Mouse (Mus musculus): ENCODE data around the gene Tbc1d22b. TPM values are rescaled to one million over a fixed set of nuclear protein-coding genes. Genes with fewer than 3 reads are reported as not detected.

Tbc1d22b gene
- polyA plus RNA-seq, 1 experiment = 36.5 TPM

DNA sequence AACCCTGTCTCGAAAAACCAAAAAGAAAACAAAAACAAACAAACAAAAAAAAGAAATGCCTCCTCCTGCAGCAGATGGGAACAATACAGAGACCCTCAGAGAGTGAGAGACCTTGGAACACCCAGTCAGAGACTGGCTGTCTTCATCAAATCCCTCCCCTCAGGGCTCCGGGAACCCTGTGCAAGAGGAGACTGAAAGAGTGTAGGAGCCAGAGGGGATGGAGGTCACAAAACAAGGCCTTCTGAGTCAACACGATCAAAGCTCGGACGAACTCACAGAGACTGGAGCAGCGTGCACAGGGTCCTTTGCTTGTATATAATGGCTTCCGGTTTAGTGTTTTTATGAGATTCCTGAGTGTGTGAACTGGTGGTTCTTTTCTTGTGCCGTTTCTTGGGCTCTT lies 9.2 kb upstream of the Tbc1d22b start:
- Histone ChIP-seq H3K27ac (ENCODE audit: insufficient read depth, low read length) (no peak overlapping the region), H3K4me3 (ENCODE audit: insufficient read depth, low read length) (no peak overlapping the region), H3K4me1 (ENCODE audit: control insufficient read depth, insufficient read depth, low read length) (no peaks in the 10 kb centered on the region)
- TF ChIP-seq POLR2A (IDR thresholded peaks at IDR 0.05; ENCODE audit: extremely low read depth, insufficient read depth, low read length) = no peak
- no peak for TF ChIP-seq CTCF (IDR thresholded peaks at IDR 0.05; ENCODE audit: extremely low read depth, insufficient read depth, low read length)

DNA sequence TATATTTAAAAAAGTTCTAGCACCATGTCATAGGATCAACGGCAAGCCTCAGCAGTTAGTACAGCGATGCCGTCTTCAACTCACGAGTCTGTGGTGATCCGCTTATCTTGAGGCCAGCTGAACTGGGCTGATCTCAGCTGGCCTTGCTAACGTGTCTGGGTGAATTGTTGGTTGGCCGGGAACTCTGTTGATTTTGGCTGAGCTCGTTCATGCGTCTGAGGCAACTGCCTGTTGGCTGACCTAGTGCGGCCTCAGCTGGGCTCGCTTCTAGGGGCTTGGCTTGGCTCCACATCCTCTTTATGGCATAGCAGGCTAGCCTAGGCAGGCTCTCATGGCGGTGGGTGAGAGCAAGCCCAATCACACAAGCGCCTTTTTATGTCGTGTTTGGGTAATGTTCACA lies 8.2 kb upstream of the Tbc1d22b start:
- TF ChIP-seq POLR2A (IDR thresholded peaks at IDR 0.05; ENCODE audit: extremely low read depth, insufficient read depth, low read length) (no peak), CTCF (IDR thresholded peaks at IDR 0.05; ENCODE audit: extremely low read depth, insufficient read depth, low read length) (no peak)
- Histone ChIP-seq H3K4me1 (ENCODE audit: control insufficient read depth, insufficient read depth, low read length) (no peaks in the 10 kb centered on the region), H3K4me3 (ENCODE audit: insufficient read depth, low read length) (no peak overlapping the region), H3K27ac (ENCODE audit: insufficient read depth, low read length) (no peak overlapping the region)

DNA sequence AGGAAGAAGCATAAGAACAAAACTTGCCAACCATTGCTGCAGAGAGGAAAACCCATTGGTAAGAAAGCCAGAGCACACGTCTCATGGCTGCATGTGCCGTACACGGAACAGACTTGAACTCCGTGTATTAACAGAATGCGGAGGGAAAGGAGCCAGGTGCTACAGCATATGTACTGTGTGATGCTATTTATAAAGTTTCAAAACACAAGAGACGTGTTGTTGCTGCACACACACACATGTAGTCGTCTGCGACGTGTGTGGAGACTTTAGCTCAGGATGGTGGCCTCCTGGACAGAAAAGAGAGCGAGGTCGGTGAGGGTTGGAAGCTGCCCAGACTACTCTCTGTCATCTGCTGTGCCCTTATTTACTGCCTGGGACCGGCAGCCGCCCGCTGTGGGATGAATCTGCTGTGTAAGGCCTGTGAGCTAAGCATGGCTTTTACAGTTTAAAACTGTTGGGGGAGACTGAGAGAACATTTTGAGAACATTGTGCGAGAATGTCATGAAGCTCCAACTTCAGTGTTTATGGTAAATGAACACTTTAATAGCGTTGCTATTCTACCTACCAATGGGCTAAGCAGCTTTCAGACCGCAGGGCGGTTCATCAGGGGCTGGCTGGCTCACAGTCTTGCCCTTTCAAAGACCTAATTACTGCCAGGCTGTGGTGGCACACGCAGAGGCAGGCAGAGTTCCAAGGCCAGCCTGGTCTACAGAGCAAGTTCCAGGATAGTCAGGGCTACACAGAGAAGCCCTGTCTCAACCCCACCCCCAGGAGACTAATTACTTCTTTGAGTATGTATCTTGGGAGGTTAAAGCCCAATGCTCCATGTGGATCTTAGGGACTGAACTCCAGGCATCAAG lies 6.5 kb upstream of the Tbc1d22b start:
- no peak for TF ChIP-seq CTCF (IDR thresholded peaks at IDR 0.05; ENCODE audit: extremely low read depth, insufficient read depth, low read length)
- TF ChIP-seq POLR2A (IDR thresholded peaks at IDR 0.05; ENCODE audit: extremely low read depth, insufficient read depth, low read length) = no peak
- H3K27ac ChIP-seq (ENCODE audit: insufficient read depth, low read length) = no peak overlapping the region
- no peak overlapping the region for H3K4me3 ChIP-seq (ENCODE audit: insufficient read depth, low read length)
- H3K4me1 ChIP-seq (ENCODE audit: control insufficient read depth, insufficient read depth, low read length) = no peaks in the 10 kb centered on the region

DNA sequence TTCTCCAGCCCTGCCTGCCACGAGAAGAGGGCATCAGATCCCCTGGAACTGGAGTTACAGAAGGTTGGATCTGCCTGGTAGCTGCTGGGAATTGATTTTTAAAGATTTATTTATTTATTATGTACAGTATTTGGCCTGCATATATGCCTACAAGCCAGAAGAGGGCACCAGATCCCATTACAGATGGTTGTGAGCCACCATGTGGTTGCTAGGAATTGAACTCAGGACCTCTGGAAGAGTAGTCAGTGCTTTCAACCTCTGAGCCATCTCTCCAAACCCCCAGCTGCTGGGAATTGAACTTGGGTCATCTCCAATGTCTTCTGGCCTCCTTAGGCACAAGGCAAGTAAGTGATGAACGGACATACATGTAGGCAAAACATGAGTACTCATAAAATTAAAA lies 5.5 kb upstream of the Tbc1d22b start:
- no peaks in the 10 kb centered on the region for H3K4me1 ChIP-seq (ENCODE audit: control insufficient read depth, insufficient read depth, low read length)
- no peak overlapping the region for H3K27ac ChIP-seq (ENCODE audit: insufficient read depth, low read length)
- TF ChIP-seq CTCF (IDR thresholded peaks at IDR 0.05; ENCODE audit: extremely low read depth, insufficient read depth, low read length) (no peak), POLR2A (IDR thresholded peaks at IDR 0.05; ENCODE audit: extremely low read depth, insufficient read depth, low read length) (no peak)
- no peak overlapping the region for H3K4me3 ChIP-seq (ENCODE audit: insufficient read depth, low read length)

DNA sequence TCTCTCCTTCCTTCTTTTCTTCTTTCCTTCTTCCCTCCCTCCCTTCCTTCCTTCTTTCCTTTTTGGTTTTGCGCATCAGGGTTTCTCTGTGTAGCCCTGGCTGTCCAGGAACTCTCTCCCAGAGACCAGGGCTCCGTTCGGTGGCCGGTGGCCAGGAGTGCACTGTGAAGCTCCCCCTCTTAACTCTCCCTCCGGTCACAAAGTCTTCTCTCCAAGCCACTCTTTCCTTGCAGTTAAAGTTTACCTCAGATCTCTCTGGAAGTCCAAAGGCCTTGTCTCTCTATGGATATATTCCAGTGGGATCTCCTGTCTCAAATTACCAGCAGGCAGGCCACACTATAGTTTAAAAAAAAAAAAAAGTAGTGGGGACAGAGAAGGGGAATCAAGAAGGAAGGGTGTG lies 4.3 kb upstream of the Tbc1d22b start:
- Histone ChIP-seq H3K4me1 (ENCODE audit: control insufficient read depth, insufficient read depth, low read length) (no peaks in the 10 kb centered on the region; the same call in 1 of the 2 replicates), H3K27ac (ENCODE audit: insufficient read depth, low read length) (no peak overlapping the region), H3K4me3 (ENCODE audit: insufficient read depth, low read length) (no peak overlapping the region)
- no peak for TF ChIP-seq POLR2A (IDR thresholded peaks at IDR 0.05; ENCODE audit: extremely low read depth, insufficient read depth, low read length)
- TF ChIP-seq CTCF (IDR thresholded peaks at IDR 0.05; ENCODE audit: extremely low read depth, insufficient read depth, low read length) = no peak

DNA sequence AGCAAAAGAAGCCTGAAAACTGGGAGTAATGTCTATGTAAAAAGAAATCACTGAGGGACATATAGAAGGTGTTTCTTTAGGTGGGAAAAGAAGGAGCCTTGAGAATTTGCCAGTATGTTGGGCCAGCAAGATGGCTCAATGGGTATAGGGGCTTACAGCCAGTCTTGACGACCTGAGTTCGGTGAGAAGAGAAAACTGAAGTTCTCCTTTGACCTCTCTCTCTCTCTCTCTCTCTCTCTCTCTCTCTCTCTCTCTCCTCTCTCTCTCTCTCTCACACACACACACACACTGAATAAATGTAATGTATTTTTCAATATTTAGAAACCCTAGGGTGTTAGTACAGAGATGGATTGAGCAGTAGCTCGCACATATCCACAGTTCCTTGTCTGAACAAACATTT lies 1.1 kb upstream of the Tbc1d22b start:
- Histone ChIP-seq H3K4me1 (ENCODE audit: control insufficient read depth, insufficient read depth, low read length) (peaks cover 2% of the 10 kb centered on the region; the same call in 1 of the 2 replicates), H3K27ac (ENCODE audit: insufficient read depth, low read length) (no peak overlapping the region), H3K4me3 (ENCODE audit: insufficient read depth, low read length) (no peak overlapping the region)
- no peak for TF ChIP-seq POLR2A (IDR thresholded peaks at IDR 0.05; ENCODE audit: extremely low read depth, insufficient read depth, low read length)
- TF ChIP-seq CTCF (IDR thresholded peaks at IDR 0.05; ENCODE audit: extremely low read depth, insufficient read depth, low read length) = no peak

DNA sequence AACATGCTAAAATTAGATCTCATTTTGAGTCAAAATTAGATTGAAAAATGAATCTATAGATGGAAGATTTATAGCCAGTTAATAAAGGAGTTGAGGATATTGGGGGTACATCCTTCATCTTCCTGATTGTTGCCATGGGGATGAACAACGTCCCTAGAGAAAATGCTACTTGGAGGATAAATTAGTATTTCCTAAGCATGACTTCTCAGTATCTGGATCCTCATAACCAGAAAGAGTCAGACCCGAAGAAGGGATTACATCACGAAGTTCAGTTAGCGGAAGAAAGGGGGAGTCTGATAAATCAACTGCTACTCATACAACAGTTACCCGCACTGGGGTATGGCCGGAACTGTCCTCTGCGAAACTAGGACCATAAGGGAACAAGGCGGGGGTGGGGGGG lies 591 bp upstream of the Tbc1d22b start:
- Histone ChIP-seq H3K4me1 (ENCODE audit: control insufficient read depth, insufficient read depth, low read length) (peaks cover 2% of the 10 kb centered on the region; the same call in 1 of the 2 replicates), H3K4me3 (ENCODE audit: insufficient read depth, low read length) (no peak overlapping the region), H3K27ac (ENCODE audit: insufficient read depth, low read length) (no peak overlapping the region)
- TF ChIP-seq CTCF (IDR thresholded peaks at IDR 0.05; ENCODE audit: extremely low read depth, insufficient read depth, low read length) (no peak), POLR2A (IDR thresholded peaks at IDR 0.05; ENCODE audit: extremely low read depth, insufficient read depth, low read length) (no peak)

DNA sequence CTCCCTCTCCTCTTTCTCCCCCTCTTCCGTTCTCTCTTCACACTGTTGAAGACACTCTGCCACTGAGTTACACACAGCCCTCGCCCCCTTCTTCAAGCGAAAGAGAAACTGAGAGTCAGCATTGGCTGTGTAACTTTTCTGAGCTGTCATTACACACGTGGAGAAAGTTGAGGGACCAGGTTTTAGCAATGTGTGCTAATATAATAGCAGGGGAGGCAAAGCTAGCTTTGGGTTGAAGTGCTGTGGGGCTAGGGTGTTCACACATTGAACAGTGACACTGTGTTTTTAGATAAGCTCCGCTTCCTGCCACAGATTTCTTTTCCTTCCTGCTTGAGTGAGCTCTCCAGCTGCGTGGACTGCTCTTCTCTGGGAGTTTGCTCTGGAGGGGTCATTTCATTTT lies 1.4 kb downstream of the Tbc1d22b start:
- H3K4me1 ChIP-seq (ENCODE audit: control insufficient read depth, insufficient read depth, low read length) = peaks cover 2% of the 10 kb centered on the region; the same call in 1 of the 2 replicates

DNA sequence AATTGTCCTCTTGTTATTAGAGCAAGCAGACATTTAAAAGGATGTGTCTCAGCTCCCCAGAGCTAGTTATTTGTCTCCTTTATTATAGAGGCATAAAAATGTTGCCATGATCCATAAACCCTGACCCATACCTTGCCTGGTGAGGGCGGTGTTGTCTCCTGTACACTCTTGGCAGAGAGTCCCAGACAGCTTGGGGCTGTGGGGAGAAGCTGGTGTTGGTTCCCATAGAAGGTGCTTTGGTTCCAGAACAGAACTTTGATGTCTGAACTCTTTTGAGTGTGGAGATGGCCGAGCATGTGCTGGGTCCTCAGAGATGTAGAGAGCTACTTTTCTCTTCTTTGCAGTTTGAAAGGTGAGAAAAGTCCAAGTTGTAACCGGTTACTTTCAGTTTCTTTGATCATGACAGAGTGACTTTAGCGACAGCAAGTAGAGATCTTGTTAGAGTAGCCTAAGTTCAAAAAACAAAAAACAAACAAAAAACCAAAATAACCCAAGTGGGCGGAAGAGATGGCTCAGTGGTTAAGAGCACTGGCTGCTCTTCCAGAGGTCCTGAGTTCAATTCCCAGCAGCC lies 2.7 kb downstream of the Tbc1d22b start, which contains the start of gene Tmem217:
Tmem217 (minus strand) TSS at position 224 of the 571 bp plus-strand sequence.
- H3K27ac ChIP-seq (ENCODE audit: insufficient read depth, low read length) = no peak within 1 kb of the TSS
- TF ChIP-seq POLR2A (IDR thresholded peaks at IDR 0.05; ENCODE audit: extremely low read depth, insufficient read depth, low read length) = no peak
- TF ChIP-seq CTCF (IDR thresholded peaks at IDR 0.05; ENCODE audit: extremely low read depth, insufficient read depth, low read length) = no peak
- no peak within 1 kb of the TSS for H3K4me3 ChIP-seq (ENCODE audit: insufficient read depth, low read length)
- peaks cover 2% of the 10 kb centered on the region; the same call in 1 of the 2 replicates for H3K4me1 ChIP-seq (ENCODE audit: control insufficient read depth, insufficient read depth, low read length)

More for the DNA sequence above, 1.4 kb downstream of the Tbc1d22b start:
- TF ChIP-seq POLR2A (IDR thresholded peaks at IDR 0.05; ENCODE audit: extremely low read depth, insufficient read depth, low read length) (no peak), CTCF (IDR thresholded peaks at IDR 0.05; ENCODE audit: extremely low read depth, insufficient read depth, low read length) (no peak)
- H3K27ac ChIP-seq (ENCODE audit: insufficient read depth, low read length) = no peak overlapping the region
- no peak overlapping the region for H3K4me3 ChIP-seq (ENCODE audit: insufficient read depth, low read length)

DNA sequence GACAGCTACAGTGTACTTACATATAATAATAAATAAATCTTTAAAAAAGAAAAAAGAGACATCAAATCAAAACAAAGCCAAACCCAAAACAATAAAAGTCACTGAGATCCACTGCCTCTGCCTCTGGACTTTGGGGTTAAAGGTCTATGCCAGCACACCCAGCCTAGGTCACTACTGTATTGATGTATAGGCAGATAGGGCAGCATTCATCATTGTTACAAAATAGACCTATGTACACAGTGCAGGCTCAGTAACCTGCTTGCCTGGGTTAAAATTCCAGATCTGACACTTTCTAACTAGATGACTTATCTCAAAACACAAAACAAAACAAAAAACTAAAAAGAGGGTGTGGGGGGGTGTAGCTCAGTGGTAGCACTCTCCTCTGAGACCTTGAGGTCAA lies 4.6 kb downstream of the Tbc1d22b start:
- Histone ChIP-seq H3K4me3 (ENCODE audit: insufficient read depth, low read length) (no peak overlapping the region), H3K27ac (ENCODE audit: insufficient read depth, low read length) (no peak overlapping the region), H3K4me1 (ENCODE audit: control insufficient read depth, insufficient read depth, low read length) (peaks cover 2% of the 10 kb centered on the region; the same call in 1 of the 2 replicates)
- TF ChIP-seq POLR2A (IDR thresholded peaks at IDR 0.05; ENCODE audit: extremely low read depth, insufficient read depth, low read length) (no peak), CTCF (IDR thresholded peaks at IDR 0.05; ENCODE audit: extremely low read depth, insufficient read depth, low read length) (no peak)

Measured in cortical plate, adult 2 months (tissue).